Mouse (Mus musculus): ENCODE results near the gene Add3.

Gene Add3

DNA sequence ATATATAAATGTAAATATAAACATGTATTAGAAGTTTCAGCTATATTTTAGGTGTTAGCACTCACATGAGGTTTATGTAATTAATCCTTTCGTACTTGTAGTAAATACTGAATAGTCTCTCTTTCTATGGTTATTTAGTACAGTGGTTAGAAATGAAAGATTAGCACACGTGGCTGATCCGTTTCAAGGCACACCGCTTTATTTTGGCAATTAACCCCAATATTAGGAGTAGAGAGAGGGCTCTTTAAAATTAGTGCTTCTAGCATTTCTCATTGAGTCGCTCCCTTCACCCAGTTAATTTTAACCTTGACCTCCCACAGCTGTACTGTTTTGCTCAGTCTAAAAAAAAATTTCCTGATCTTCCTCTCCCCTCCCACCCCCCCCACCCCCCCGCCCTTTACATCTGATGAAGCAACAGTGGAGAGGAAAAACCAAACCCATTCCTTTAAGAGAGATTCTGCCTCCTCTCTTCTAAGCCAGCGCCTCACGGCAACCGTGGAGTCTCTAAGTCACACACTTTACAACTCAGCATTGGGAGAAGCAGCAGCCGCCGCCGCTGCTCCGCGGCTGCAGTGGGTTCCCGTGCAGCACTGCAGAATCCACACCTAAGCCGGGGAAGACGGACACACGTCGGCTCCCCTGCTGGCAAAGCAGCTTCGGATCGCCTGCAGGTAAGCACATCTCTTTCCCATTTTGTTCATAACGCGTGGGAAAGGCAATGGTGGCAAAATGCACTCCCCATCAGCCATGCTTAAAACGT lies at the start of gene Add3:
Gene Add3, plus strand, starts transcription at position 400 of the 760 bp plus-strand sequence.
- Histone ChIP-seq H3K36me3 (ENCODE audit: insufficient read depth, low read length) (no peaks in the 10 kb centered on the region), H3K4me1 (replicated peaks; ENCODE audit: low read depth, low read length) (peaks cover 25% of the 10 kb centered on the region), H3K9me3 (ENCODE audit: low read length) (no peaks in the 10 kb centered on the region), H3K27me3 (ENCODE audit: insufficient read depth, low read length) (peaks cover 30% of the 10 kb centered on the region), H3K4me3 (replicated peaks; ENCODE audit: low read length) (peak within 1 kb of the TSS; percentile 83)
- no peak for TF ChIP-seq POU5F1 (IDR thresholded peaks at IDR 0.05; ENCODE audit: borderline replicate concordance, low read length)
- no peak for TF ChIP-seq CTCF (conservative IDR thresholded peaks at IDR 0.05; ENCODE audit: low read length)
- no peak for TF ChIP-seq NANOG (IDR thresholded peaks at IDR 0.05; ENCODE audit: borderline replicate concordance, low read length)

DNA sequence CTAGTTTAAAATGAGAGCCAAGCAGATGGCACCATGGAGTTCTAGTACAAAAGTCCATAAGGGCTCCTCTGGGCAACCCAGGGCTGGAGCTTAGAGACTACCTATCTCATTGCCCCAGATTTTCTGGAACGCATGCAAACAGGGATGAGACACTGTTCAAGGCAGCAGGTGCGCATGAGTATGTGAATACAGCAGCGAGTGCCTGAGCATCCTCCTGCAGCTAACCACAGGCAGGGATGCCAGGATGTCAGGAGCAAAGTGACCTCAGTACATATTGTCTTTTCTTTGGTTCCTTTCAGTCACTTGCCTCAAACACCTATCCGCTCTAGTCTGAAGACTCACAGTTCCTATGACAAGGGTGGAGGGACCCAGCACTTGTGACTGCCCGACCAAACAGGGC lies 49.6 kb upstream of the Add3 start:
- H3K27me3 ChIP-seq (ENCODE audit: insufficient read depth, low read length): peaks cover 11% of the 10 kb centered on the region
- no peaks in the 10 kb centered on the region for H3K9me3 ChIP-seq (ENCODE audit: low read length)
- H3K36me3 ChIP-seq (ENCODE audit: insufficient read depth, low read length): no peaks in the 10 kb centered on the region
- H3K4me3 ChIP-seq (replicated peaks; ENCODE audit: low read length): peak overlapping the region; percentile 49
- TF ChIP-seq POU5F1 (IDR thresholded peaks at IDR 0.05; ENCODE audit: borderline replicate concordance, low read length) (no peak), CTCF (conservative IDR thresholded peaks at IDR 0.05; ENCODE audit: low read length) (no peak), NANOG (IDR thresholded peaks at IDR 0.05; ENCODE audit: borderline replicate concordance, low read length) (no peak)
- H3K4me1 ChIP-seq (replicated peaks; ENCODE audit: low read depth, low read length): peaks cover 86% of the 10 kb centered on the region

GRCm38 (mm10) chr19:53092251-53092650 lies 48.0 kb upstream of the Add3 start:
- H3K36me3 ChIP-seq (ENCODE audit: insufficient read depth, low read length): no peaks in the 10 kb centered on the region
- H3K4me1 ChIP-seq (replicated peaks; ENCODE audit: low read depth, low read length): peaks cover 73% of the 10 kb centered on the region
- H3K9me3 ChIP-seq (ENCODE audit: low read length): no peaks in the 10 kb centered on the region
- H3K27me3 ChIP-seq (ENCODE audit: insufficient read depth, low read length): no peaks in the 10 kb centered on the region
- H3K4me3 ChIP-seq (replicated peaks; ENCODE audit: low read length): 0 out of 2 replicates have a peak overlapping the region, but pooled peaks have one; percentile 5
- TF ChIP-seq POU5F1 (IDR thresholded peaks at IDR 0.05; ENCODE audit: borderline replicate concordance, low read length) (no peak), NANOG (IDR thresholded peaks at IDR 0.05; ENCODE audit: borderline replicate concordance, low read length) (no peak), CTCF (conservative IDR thresholded peaks at IDR 0.05; ENCODE audit: low read length) (no peak)

GRCm38 (mm10) chr19:53093294-53093693 lies 46.9 kb upstream of the Add3 start:
- no peaks in the 10 kb centered on the region for H3K36me3 ChIP-seq (ENCODE audit: insufficient read depth, low read length)
- no peak overlapping the region for H3K4me3 ChIP-seq (replicated peaks; ENCODE audit: low read length)
- H3K9me3 ChIP-seq (ENCODE audit: low read length): no peaks in the 10 kb centered on the region
- peaks cover 62% of the 10 kb centered on the region for H3K4me1 ChIP-seq (replicated peaks; ENCODE audit: low read depth, low read length)
- no peaks in the 10 kb centered on the region for H3K27me3 ChIP-seq (ENCODE audit: insufficient read depth, low read length)
- TF ChIP-seq NANOG (IDR thresholded peaks at IDR 0.05; ENCODE audit: borderline replicate concordance, low read length): no peak
- TF ChIP-seq CTCF (conservative IDR thresholded peaks at IDR 0.05; ENCODE audit: low read length): no peak
- no peak for TF ChIP-seq POU5F1 (IDR thresholded peaks at IDR 0.05; ENCODE audit: borderline replicate concordance, low read length)

DNA sequence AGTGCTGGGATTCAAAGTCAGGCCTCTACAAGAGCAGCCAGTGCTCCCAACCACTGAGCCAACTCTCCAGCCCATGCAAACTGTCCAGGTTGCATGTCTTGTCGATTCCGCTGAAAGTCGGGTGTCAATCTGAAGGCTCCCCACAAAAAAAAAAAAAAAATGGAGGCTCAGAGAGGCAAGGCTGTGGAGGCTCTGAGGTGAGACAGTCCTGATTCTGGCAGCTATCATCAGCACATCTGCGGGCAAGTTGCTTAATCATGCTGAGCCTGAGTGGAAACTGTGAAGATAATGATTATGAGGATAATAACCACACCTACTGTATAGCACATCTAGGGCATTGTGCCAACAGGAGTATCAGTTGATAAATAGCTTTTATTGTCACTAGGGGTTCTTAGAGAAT lies 45.6 kb upstream of the Add3 start:
- TF ChIP-seq POU5F1 (IDR thresholded peaks at IDR 0.05; ENCODE audit: borderline replicate concordance, low read length): no peak
- Histone ChIP-seq H3K27me3 (ENCODE audit: insufficient read depth, low read length) (no peaks in the 10 kb centered on the region), H3K4me1 (replicated peaks; ENCODE audit: low read depth, low read length) (peaks cover 49% of the 10 kb centered on the region), H3K4me3 (replicated peaks; ENCODE audit: low read length) (no peak overlapping the region), H3K36me3 (ENCODE audit: insufficient read depth, low read length) (no peaks in the 10 kb centered on the region), H3K9me3 (ENCODE audit: low read length) (no peaks in the 10 kb centered on the region)

DNA sequence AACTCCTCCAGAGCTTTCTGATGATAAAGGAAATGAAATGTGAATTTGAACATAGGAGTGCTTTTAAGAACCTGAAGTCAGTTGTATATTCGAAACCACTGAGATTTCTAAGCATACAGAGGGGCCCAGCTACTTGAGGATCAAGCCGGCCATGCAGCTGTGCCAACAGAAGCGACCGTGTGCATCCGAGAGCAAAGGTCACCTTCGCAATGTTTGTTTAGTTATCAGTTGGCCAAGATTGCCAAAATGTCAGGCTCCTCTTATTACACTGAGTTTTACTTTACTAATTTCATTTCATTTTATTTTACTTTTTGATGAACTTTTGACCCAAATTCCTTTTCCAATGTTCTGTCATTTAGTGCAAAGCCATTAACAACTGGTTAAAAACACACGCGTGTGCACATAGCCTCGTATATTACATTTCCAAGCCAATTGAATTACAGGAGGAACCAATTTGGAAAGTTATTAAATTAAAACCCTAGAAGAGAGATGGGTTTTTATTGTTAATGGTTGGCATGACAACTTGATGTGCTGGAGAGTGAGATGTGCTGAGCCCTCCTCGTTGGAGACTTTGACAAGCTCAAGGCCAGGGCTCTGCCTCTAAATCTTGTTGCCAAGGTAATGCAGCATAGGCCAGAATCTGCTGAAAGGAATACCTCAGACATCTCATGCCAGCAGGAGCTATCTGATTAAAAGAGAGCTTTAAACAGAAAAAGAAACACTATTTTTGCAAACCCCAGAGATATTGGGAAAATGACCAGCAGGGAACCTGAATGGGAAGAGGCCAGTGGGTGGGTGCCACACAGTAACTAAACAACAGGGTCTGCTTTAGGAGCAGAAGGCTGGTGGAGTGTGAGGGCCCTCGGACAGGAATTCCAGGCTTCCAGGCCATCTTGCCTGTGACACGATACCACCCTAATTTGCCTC lies 38.6 kb upstream of the Add3 start:
- H3K4me3 ChIP-seq (replicated peaks; ENCODE audit: low read length): no peak overlapping the region
- no peaks in the 10 kb centered on the region for H3K36me3 ChIP-seq (ENCODE audit: insufficient read depth, low read length)
- H3K9me3 ChIP-seq (ENCODE audit: low read length): no peaks in the 10 kb centered on the region
- TF ChIP-seq CTCF (conservative IDR thresholded peaks at IDR 0.05; ENCODE audit: low read length): no peak
- no peaks in the 10 kb centered on the region for H3K27me3 ChIP-seq (ENCODE audit: insufficient read depth, low read length)
- peaks cover 15% of the 10 kb centered on the region for H3K4me1 ChIP-seq (replicated peaks; ENCODE audit: low read depth, low read length)

- Histone ChIP-seq H3K36me3 (ENCODE audit: insufficient read depth, low read length) (no peaks in the 10 kb centered on the region), H3K27me3 (ENCODE audit: insufficient read depth, low read length) (no peaks in the 10 kb centered on the region), H3K4me3 (replicated peaks; ENCODE audit: low read length) (peak overlapping the region; percentile 66), H3K4me1 (replicated peaks; ENCODE audit: low read depth, low read length) (peaks cover 19% of the 10 kb centered on the region), H3K9me3 (ENCODE audit: low read length) (no peaks in the 10 kb centered on the region)
- TF ChIP-seq CTCF (conservative IDR thresholded peaks at IDR 0.05; ENCODE audit: low read length) (no peak), POU5F1 (IDR thresholded peaks at IDR 0.05; ENCODE audit: borderline replicate concordance, low read length) (no peak)
Measured at GRCm38 (mm10) chr19:53105374-53106090, 34.7 kb upstream of the Add3 start.

- Histone ChIP-seq H3K9me3 (ENCODE audit: low read length) (no peaks in the 10 kb centered on the region), H3K27me3 (ENCODE audit: insufficient read depth, low read length) (no peaks in the 10 kb centered on the region), H3K4me1 (replicated peaks; ENCODE audit: low read depth, low read length) (peaks cover 24% of the 10 kb centered on the region), H3K4me3 (replicated peaks; ENCODE audit: low read length) (no peak overlapping the region), H3K36me3 (ENCODE audit: insufficient read depth, low read length) (no peaks in the 10 kb centered on the region)
- TF ChIP-seq CTCF (conservative IDR thresholded peaks at IDR 0.05; ENCODE audit: low read length) (0 out of 2 replicates have a peak, but pooled peaks have one; percentile 8), NANOG (IDR thresholded peaks at IDR 0.05; ENCODE audit: borderline replicate concordance, low read length) (no peak)
Measured at GRCm38 (mm10) chr19:53106952-53107351, 33.3 kb upstream of the Add3 start.

Data from E14TG2a.4 (cell line).